Mouse (Mus musculus) lung, postnatal 0 days (tissue): ENCODE results near the gene Matn1.

Experiments
- CTCF ChIP-seq: IDR thresholded peaks from 2 replicates; pipeline ENCODE4 v1.5.1; 2016; ENCODE audit warnings: antibody characterized with exemption, mild to moderate bottlenecking
- EP300 ChIP-seq: IDR thresholded peaks from 2 replicates; pipeline ENCODE4 v1.6.1; 2016; ENCODE audit warnings: antibody characterized with exemption, mild to moderate bottlenecking, control low read depth

- TF ChIP-seq CTCF: no peak
- TF ChIP-seq EP300: no peak
These were observed 44.8 kb upstream of the Matn1 start for GRCm38 (mm10) chr4:130899383-130899781.
